Mouse (Mus musculus): ENCODE results near the gene Hydin.

GRCm38 (mm10) chr8:110312715-110313114 is 45.9 kb downstream of the Hydin start:
- no peak for TF ChIP-seq CTCF (IDR thresholded peaks at IDR 0.05; ENCODE audit: low read depth, low read length)
- TF ChIP-seq TAL1 (conservative IDR thresholded peaks at IDR 0.05; ENCODE audit: low read depth, low read length): no peak
- TF ChIP-seq GATA1 (IDR thresholded peaks at IDR 0.05; ENCODE audit: borderline replicate concordance, low read length): no peak
- TF ChIP-seq GATA2 (IDR thresholded peaks at IDR 0.05; ENCODE audit: borderline replicate concordance, low read depth, low read length): no peak
